Mouse (Mus musculus) liver, embryonic 14 days (tissue): ENCODE data around the gene Olfr117. TPM values are rescaled to one million over a fixed set of nuclear protein-coding genes. Genes with fewer than 3 reads are reported as not detected.

Experiments
- polyA plus RNA-seq: library from polyadenylated mRNA; depleted of rRNA; stranded (reverse); fragments of >200 nt; gene quantifications from 2 replicates; pipeline ENCODE4 v1.2.3, GENCODE M21; 2012; rRNA removed

Olfr117 gene
- not detected in 2 replicates for polyA plus RNA-seq

GRCm38 (mm10) chr17:37663682-37664081, at the start of gene Olfr117:
TSS of gene Olfr117 (minus strand) at chr17:37663782.

GRCm38 (mm10) chr17:37696264-37696663, 32.7 kb upstream of the Olfr117 start, which contains the start of gene Olfr119:
TSS of gene Olfr119 (plus strand) at chr17:37696564.

GRCm38 (mm10) chr17:37666688-37667087, 3.1 kb upstream of the Olfr117 start, which contains the start of gene Olfr118:
TSS of gene Olfr118 (plus strand) at chr17:37666988.

GRCm38 (mm10) chr17:37627009-37627408, 36.6 kb downstream of the Olfr117 start, which contains the start of the genes Olfr115 and Olfr116:
TSS of gene Olfr115 (minus strand) at chr17:37627109.
TSS of gene Olfr116 (minus strand) at chr17:37627199.

Other genes starting within 250 kb of the Olfr117 start
- not detected in 2 replicates for gene Olfr108, start 218.3 kb downstream of the Olfr117 start, polyA plus RNA-seq
- not detected in 2 replicates for gene Olfr109, start 204.9 kb downstream of the Olfr117 start, polyA plus RNA-seq
- 0.02 TPM in 1 of 2 replicates, not detected in the other for gene H2-M2, start 180.2 kb downstream of the Olfr117 start, polyA plus RNA-seq
- gene Olfr110, start 171.3 kb downstream of the Olfr117 start, polyA plus RNA-seq = not detected in 2 replicates
- 0.03 and 0.06 TPM in 2 replicates for gene Olfr111, start 155.8 kb downstream of the Olfr117 start, polyA plus RNA-seq
- gene Olfr112, start 94.3 kb downstream of the Olfr117 start, polyA plus RNA-seq = not detected in 2 replicates
- not detected in 2 replicates for gene Olfr113, start 86.1 kb downstream of the Olfr117 start, polyA plus RNA-seq
- not detected in 2 replicates for gene Olfr114, start 71.0 kb downstream of the Olfr117 start, polyA plus RNA-seq
- not detected in 2 replicates for gene Olfr115, start 36.7 kb downstream of the Olfr117 start, polyA plus RNA-seq
- gene Olfr116, start 36.6 kb downstream of the Olfr117 start, polyA plus RNA-seq = not detected in 2 replicates
- not detected in 2 replicates for gene Olfr118, start 3.2 kb upstream of the Olfr117 start, polyA plus RNA-seq
- not detected in 2 replicates for gene Olfr119, start 32.8 kb upstream of the Olfr117 start, polyA plus RNA-seq
- gene Olfr120, start 58.0 kb upstream of the Olfr117 start, polyA plus RNA-seq = not detected in 2 replicates
- not detected in 2 replicates for gene Olfr121, start 85.1 kb upstream of the Olfr117 start, polyA plus RNA-seq
- not detected in 2 replicates for gene Olfr122, start 104.8 kb upstream of the Olfr117 start, polyA plus RNA-seq
- gene Olfr123, start 129.7 kb upstream of the Olfr117 start, polyA plus RNA-seq = not detected in 2 replicates
- gene Olfr124, start 136.1 kb upstream of the Olfr117 start, polyA plus RNA-seq = not detected in 2 replicates
- not detected in 2 replicates for gene Olfr125, start 169.2 kb upstream of the Olfr117 start, polyA plus RNA-seq
- not detected in 2 replicates for gene Olfr126, start 183.7 kb upstream of the Olfr117 start, polyA plus RNA-seq
- not detected in 2 replicates for gene Olfr127, start 236.7 kb upstream of the Olfr117 start, polyA plus RNA-seq